Mouse (Mus musculus) megakaryocyte-erythroid progenitor cell, adult 5-6 weeks (primary cell): ENCODE measurements around the gene 4933427D14Rik. TPM values are rescaled to one million over a fixed set of nuclear protein-coding genes. Genes with fewer than 3 reads are reported as not detected.

Source experiments
- ATAC-seq: replicated peaks from 2 replicates; pipeline ENCODE4 v1.8.0; 2016; ENCODE audit warnings: mild to moderate bottlenecking, inconsistent platforms; ENCODE audit not compliant: severe bottlenecking, poor library complexity, low FRiP score, low TSS enrichment
- total RNA-seq, 2 experiments: library from RNA; stranded (forward) in 1 of 2; stranded (reverse) in 1 of 2; fragments of 200-1000, 215-1000 nt in 1 of 2; fragments of >200 nt in 1 of 2; fragmentation: Nextera tagmentation in 1 of 2; gene quantifications; 2 replicates each; pipeline ENCODE4 v1.2.3; 2014 to 2017

The 4933427D14Rik gene
- total RNA-seq, 2 experiments from 2014 or later = 11.4 to 22.5 TPM

DNA sequence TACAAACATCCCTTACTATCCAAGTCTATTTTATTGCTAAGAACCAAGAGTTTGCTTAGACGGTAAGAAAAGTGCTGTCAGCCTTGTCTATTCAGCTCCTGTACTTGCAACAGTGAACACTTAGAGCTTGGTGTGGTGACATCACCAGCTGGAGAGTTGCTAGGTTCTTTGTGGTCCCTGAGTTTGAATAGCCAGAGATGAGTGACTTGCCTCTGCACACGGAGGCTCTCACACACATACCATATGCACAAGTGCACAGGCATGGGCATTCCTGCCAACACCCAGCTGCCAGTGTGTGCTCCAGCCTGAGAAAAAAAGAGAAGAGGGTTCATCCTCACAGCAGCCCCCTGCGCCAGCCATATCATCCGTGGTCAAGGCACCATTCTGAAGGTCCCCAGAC lies 83.7 kb downstream of the 4933427D14Rik start:
- no peak for ATAC-seq

DNA sequence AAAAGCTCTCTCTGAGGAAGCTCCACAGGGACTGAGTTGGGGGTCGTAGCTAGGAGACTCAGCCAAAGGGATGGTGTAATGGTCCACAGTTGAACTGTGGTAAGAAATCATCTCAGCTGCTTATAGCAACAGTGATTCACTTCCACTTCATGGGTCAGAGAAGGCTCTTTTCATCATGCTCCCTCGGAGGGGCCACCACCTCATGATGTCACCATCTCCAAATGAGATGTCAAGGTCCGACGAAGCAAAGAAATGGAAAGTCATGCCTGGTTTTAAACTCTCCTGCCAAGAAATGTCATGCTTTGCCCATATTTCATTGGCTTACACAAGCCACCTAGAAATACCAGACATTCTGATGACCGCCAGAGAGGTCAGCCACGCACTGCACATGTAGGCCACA lies 86.9 kb downstream of the 4933427D14Rik start:
- no peak for ATAC-seq

DNA sequence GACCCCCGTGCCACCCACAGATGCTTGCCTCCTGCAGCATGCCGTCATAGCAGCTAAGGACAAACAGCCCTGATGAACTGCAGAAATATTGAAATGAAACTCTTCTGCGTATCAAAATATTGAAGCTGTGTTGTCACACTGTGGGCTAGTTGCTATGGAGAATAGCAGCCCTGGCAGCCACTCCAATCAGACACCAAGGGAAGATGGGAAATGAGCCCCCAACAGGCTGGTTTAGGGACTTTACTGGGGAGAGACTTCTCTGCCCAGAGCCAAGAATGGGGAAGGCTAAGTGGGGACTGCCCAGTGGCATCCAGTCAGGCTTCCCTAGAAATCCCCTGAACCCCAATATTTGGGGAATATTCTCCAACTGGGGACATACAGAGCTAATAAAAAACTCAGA lies 88.6 kb downstream of the 4933427D14Rik start:
- ATAC-seq = no peak

DNA sequence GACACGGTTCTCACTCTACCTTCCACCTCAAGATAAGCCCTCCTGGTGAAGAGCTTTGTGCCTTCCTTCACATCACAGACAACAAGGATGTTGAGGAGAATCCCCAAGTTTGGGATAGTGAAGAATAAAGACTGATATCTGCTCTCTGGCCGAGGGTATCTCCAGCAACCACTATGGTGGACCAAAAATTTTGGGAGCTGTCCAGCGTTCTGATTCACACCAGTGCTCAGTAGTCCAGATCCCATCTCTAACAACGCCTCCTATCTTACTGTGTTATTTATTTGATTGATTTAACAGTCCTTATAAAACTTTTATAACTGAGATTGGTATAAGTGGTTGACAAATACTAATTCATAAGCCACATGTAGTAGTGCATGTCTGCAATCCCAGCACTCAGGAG lies 94.0 kb downstream of the 4933427D14Rik start:
- ATAC-seq = no peak

DNA sequence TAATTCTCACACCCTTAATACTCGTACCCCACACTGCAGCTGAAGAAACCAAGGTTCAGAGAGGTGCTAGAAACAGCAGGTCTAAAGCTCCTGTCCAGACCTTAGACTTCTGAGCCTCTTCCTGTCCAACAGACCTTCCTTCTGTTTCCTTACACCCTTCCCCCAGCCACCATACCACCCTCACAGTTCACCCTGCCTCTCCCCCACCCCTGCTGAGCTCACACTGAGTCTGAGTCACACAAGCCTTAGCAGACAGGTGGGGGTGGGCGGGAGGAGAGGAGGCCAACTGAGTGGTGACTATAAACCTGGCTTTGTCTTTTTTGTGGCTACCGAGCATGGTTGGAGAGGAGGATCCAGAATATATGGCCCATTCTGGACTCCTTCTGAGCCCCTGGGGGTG lies 96.5 kb downstream of the 4933427D14Rik start:
- no peak for ATAC-seq

DNA sequence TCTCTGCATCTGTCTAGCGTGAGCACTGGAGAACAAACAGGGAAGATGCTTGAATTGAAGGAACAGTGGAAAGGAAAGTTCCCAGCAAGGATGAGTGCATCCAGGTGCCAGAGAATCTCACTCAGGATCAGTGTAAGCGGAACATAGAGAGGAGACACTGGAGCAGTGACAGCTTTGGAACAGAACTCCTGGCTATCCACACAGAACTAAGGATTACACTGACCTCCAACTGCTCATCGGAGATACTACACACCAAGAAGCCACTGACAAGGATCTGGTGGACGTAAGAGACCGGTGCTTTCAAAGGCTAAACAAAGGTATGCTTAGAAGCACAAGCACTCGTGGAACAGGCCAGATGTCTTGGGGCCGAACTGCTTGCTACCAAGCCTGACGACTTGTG lies 103.0 kb downstream of the 4933427D14Rik start:
- no peak for ATAC-seq

Other genes with a start within 250 kb of the 4933427D14Rik start
- gene Aipl1, start 169.9 kb downstream of the 4933427D14Rik start, total RNA-seq (2014; fragmentation: Nextera tagmentation) = not detected in 2 replicates
- gene Aipl1, start 169.9 kb downstream of the 4933427D14Rik start, total RNA-seq (2017) = 0.08 and 0.61 TPM in 2 replicates
- 2.3 and 7.1 TPM in 2 replicates for gene Pimreg, start 165.4 kb downstream of the 4933427D14Rik start, total RNA-seq (2014; fragmentation: Nextera tagmentation)
- 3.1 and 3.6 TPM in 2 replicates for gene Pimreg, start 165.4 kb downstream of the 4933427D14Rik start, total RNA-seq (2017)
- not detected in 2 replicates for gene Pitpnm3, start 71.7 kb downstream of the 4933427D14Rik start, total RNA-seq (2014; fragmentation: Nextera tagmentation)
- not detected in 2 replicates for gene Pitpnm3, start 71.7 kb downstream of the 4933427D14Rik start, total RNA-seq (2017)
- gene Gm43951, start 619 bp downstream of the 4933427D14Rik start, total RNA-seq (2014; fragmentation: Nextera tagmentation) = 0.84 TPM in 1 of 2 replicates, not detected in the other
- gene Gm43951, start 619 bp downstream of the 4933427D14Rik start, total RNA-seq (2017) = not detected in 2 replicates
- 78.7 and 97.1 TPM in 2 replicates for gene Txndc17, start 88 bp upstream of the 4933427D14Rik start, total RNA-seq (2014; fragmentation: Nextera tagmentation)
- gene Txndc17, start 88 bp upstream of the 4933427D14Rik start, total RNA-seq (2017) = 40.0 and 46.5 TPM in 2 replicates
- 7.8 and 15.3 TPM in 2 replicates for gene Med31, start 8.1 kb upstream of the 4933427D14Rik start, total RNA-seq (2014; fragmentation: Nextera tagmentation)
- 8.9 and 18.9 TPM in 2 replicates for gene Med31, start 8.1 kb upstream of the 4933427D14Rik start, total RNA-seq (2017)
- gene Slc13a5, start 59.8 kb upstream of the 4933427D14Rik start, total RNA-seq (2014; fragmentation: Nextera tagmentation) = not detected in 2 replicates
- gene Slc13a5, start 59.8 kb upstream of the 4933427D14Rik start, total RNA-seq (2017) = not detected in 2 replicates
- 11.1 and 27.1 TPM in 2 replicates for gene Xaf1, start 94.2 kb upstream of the 4933427D14Rik start, total RNA-seq (2014; fragmentation: Nextera tagmentation)
- 10.1 and 11.1 TPM in 2 replicates for gene Xaf1, start 94.2 kb upstream of the 4933427D14Rik start, total RNA-seq (2017)
- gene Fbxo39, start 107.0 kb upstream of the 4933427D14Rik start, total RNA-seq (2014; fragmentation: Nextera tagmentation) = not detected in 2 replicates
- gene Fbxo39, start 107.0 kb upstream of the 4933427D14Rik start, total RNA-seq (2017) = not detected in 2 replicates
- gene Tekt1, start 155.0 kb upstream of the 4933427D14Rik start, total RNA-seq (2014; fragmentation: Nextera tagmentation) = not detected in 2 replicates
- not detected in 2 replicates for gene Tekt1, start 155.0 kb upstream of the 4933427D14Rik start, total RNA-seq (2017)
- 0.50 and 0.52 TPM in 2 replicates for gene Smtnl2, start 204.3 kb upstream of the 4933427D14Rik start, total RNA-seq (2014; fragmentation: Nextera tagmentation)
- 0.11 TPM in 1 of 2 replicates, not detected in the other for gene Smtnl2, start 204.3 kb upstream of the 4933427D14Rik start, total RNA-seq (2017)
- gene Ggt6, start 228.1 kb upstream of the 4933427D14Rik start, total RNA-seq (2014; fragmentation: Nextera tagmentation) = not detected in 2 replicates
- not detected in 2 replicates for gene Ggt6, start 228.1 kb upstream of the 4933427D14Rik start, total RNA-seq (2017)
- gene Mybbp1a, start 233.9 kb upstream of the 4933427D14Rik start, total RNA-seq (2014; fragmentation: Nextera tagmentation) = 215 and 248 TPM in 2 replicates
- 185 and 248 TPM in 2 replicates for gene Mybbp1a, start 233.9 kb upstream of the 4933427D14Rik start, total RNA-seq (2017)